Mouse (Mus musculus) left cerebral cortex, postnatal 36 days (tissue): ENCODE data around the gene Cox7a1. TPM values are rescaled to one million over a fixed set of nuclear protein-coding genes. Genes with fewer than 3 reads are reported as not detected.
"Not testable (repeated sequence)": the region's sequence is repeated elsewhere in the genome, so short reads cannot be mapped to it uniquely, and the experiment has no call there.

ENCODE experiments used
- DNase-seq, 2 experiments: peaks; one replicate each; pipeline ENCODE4 v3.0.0; 2021 to 2022; ENCODE audit warnings: low spot score in 2 of 2, mixed read lengths in 1 of 2
- intact Hi-C: fragments of 180-260 bp; cut with DNase I; formaldehyde crosslinking; loops from one replicate; pipeline ENCODE4 v1.15.1; 2025
- total RNA-seq, 2 experiments: library from RNA; stranded (reverse); gene quantifications; 2 replicates each; pipeline ENCODE4 v1.2.3; 2021

The Cox7a1 gene
- total RNA-seq, 2 experiments from 2014 or later = 5.8 to 6.0 TPM

DNA sequence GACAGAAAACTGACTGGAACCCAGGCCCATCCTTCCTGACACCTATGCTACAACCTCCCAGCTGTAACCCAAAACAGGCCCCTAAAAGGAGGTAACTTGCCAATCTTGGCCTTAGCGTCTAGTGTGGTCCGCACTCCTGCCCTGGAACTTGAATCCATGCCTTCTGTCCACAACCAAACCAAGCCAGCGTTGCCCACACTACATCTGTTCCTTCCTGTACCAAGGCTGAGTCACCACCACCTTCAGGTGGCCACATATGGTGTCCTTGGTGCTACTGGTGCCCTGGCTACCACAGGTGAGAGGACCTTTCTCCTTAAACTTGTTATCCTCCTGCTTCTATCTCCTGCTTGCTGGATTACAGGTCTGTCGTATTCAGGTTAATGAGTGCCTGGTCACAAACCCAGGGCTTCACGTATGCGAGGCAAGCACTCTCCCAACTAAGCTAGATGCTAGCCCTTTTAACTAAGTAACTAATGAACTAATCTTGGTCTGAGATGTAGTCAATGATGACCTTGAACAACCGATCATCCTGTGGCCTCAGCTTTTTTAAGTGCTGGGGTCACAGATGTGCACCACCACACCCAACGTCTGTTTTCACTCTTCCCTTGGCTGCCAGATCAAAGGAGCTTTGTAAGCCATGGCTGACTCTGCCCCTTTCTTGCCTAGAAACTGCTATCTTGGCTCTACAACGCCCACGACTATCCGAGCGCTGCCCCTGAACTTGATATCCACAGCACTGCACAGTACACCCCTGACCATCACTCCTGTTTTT lies 4.6 kb downstream of the Cox7a1 start:
- intact Hi-C loops = no loop called here
- DNase-seq = no peak

DNA sequence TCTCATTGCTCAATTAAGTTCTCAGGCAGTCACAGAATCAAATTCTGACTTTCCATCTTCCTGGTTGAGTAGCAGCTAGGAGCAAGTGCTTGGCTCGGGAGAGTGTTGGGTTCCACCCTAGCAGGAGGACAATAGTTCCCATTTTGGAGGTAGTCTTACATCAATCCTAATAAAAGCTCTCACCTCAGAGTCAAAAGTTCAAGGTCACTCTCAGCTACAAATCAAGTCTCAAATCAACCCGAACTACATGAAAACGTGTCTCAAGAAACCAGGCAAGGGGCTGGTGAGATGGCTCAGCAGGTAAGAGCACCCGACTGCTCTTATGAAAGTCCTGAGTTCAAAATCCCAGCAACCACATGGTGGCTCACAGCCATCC lies 5.2 kb downstream of the Cox7a1 start:
- DNase-seq = no peak
- intact Hi-C loops = no loop called here

DNA sequence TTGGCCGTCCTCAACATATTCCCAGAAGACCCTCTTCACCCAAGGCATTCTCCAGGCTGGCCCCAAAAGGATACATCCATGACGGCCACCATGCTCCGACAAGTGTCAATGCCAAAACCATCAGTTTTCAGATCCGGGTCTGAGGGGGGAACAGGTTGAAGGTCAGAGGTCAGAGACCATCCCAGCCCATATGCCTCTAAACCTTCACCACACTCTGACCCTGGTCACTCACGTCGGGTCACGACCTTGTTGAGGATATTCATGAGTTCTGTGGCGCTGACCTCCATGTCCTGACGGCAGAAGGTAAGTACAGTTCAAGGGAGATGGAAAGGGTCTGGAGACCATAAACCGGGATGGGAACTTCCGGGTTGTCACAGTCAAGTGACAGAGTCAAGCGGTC lies 8.1 kb downstream of the Cox7a1 start:
- intact Hi-C loops = no loop called here
- no peak for DNase-seq

DNA sequence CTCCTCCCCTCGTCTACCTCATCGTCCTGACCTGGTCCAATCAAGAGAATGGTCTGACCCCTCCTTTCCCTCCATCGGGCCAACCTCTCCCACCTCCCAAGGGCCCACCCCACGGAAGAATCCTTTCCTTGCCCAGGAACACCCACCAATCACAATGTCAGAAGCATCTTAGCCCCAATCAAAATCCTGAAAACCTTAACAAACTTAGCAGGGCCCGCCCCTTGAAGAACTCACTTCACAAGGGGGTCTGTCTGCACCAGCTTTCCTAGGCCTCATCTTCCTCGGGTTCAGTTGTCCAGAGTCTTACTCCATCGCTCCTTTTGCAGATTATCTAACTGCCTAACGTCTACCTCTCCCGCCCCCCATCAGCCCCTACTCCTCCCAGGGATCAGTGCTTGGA lies 9.1 kb downstream of the Cox7a1 start:
- intact Hi-C loops = no loop called here
- DNase-seq = no peak

DNA sequence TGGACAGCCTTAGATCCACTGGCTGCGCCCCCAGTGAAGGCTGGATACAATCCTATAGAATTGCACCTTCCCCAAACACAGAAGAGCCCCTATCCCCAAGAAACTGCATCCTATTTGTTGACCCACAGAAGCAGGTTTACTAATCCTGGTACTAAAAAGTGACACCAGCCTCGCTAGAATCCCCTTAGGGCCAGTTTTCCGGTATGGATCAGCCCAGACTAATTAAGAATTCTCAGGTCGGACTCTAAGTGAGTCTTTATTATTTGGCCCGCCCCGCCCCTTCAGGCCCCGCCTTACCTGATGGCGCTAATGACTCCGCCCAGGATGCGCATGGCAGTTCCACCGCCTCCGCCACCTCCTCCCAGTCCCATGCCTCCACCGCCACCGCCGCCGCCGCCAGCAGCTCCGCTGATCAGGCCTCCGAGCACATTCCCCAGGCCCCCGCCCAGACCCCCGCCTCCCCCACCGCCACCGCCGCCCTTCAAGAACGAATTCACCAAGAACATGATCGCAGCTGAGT lies 9.7 kb downstream of the Cox7a1 start:
- intact Hi-C loops = no loop called here
- peak; percentile 61 to 70 for DNase-seq

DNA sequence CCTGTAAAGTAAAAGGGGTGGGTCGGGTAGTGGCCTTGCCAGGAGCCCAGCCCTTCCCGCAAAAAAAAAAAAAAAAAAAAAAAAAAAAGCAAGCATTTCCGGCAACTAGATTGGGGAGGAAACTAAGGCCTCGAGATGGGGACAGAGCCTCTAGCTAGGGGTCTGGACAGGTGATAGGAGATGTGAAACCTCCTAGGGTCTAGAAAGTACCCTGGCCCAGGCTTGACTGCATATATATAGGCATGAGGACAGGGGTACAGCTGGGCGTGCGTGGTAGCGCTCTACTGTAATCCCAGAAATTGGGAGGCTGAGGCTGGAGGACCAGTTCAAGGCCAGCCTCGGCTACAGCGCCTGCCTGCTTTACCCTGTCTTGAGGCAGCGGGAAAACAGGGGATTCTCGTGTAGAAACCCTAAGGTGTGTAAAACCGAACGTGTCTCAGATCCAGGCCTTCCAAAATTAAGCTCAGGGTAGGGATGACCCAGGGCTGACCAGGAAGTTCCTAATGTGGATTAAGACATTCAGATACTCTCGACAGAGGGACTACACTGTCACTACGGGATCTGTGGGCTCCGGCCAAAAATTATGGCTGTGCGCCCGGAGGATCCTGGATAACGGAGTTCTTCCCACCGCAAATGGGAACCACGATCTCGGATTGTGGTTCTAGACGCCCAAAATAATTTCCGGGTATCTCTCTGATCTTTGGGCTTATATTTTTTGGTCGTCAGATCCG lies 10.3 kb downstream of the Cox7a1 start:
- intact Hi-C loops = no loop called here
- DNase-seq = peak; percentile 34 to 39

DNA sequence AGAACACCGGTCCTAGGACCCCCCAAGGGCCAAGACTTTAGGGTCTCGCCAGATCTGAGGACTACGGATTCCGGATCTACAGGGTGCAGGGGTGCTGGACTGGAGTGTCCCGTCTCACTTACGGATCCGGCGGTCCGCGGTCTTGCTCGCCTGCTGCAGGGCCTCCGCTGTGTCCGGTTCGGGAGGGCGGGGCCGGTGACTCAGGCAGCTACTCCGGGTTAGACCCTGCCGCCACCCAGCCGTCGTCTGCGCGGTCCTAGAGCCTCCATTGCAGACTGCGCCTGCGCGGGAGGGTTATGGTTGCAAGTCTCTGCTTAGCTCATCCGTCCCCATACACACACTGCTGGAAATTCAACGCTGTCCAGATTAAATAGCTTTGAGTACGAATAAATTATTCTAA lies 10.9 kb downstream of the Cox7a1 start:
- intact Hi-C loops = no loop called here
- DNase-seq = peak; percentile 91 to 93

DNA sequence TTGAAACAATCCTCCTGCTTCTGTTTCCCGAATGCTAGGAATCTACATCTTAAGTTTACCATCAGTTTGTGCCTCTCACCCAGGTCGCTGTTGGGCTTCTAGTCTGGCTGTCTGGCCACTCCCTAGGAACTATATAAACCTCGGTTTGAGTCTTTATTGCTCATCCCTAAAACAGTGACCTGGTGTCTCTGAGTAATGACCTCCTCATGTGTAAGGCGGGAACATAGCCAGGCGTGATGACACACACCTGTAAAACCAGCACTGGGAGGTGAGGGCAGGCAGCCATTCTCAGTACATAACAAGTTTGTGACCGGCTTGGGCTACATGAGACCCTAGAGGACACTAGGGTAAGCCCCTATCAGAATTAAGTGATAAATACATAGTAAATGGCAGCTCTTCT lies 11.5 kb downstream of the Cox7a1 start:
- intact Hi-C loops = no loop called here

DNA sequence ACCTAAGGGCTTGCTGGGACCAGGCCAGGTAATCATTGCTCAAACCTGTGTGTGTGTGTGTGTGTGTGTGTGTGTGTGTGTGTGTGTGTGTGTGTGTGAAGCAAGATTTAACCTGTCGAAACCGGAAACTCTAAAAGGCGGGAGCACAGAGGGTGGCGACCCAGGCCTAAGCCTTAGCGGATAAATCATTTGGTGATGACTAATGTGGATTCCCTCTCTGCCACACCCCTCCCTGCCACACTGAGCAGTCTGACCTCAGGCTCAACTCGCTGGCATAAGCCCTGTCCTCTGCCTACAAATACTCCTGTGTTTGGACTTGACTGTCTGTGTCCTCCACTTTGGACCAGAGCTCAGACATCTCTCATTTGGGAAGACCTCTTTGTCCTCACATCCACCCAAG lies 12.2 kb downstream of the Cox7a1 start:
- no peak for DNase-seq
- intact Hi-C loops = no loop called here

More for the DNA sequence above, 11.5 kb downstream of the Cox7a1 start:
- no peak for DNase-seq

DNA sequence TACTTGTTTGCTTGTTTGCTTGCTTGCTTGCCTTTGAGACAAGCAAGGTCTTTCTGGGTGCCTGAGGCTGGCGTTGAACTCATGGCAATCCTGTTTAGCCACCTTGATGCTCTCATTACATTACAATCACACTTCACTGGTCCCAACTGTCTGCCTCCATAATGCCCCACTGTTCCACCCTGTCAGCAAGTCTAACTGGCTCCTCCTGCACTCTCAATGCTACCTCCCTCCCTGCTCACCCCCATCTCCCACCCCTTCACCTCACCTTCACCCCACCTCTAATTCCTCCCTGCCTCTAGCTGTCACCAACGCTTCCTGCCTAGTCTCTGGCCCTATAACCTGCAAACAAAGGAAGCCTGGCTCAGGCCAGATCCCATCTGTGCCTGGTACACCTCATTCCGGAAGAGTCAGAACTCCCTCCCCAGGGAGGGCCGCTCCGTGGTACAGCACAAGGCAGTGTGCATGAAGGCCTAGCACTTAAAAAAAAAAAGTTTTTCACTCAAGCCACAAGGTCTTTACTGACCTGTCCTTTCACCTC lies 13.7 kb downstream of the Cox7a1 start:
- no peak for DNase-seq
- intact Hi-C loops = no loop called here

DNA sequence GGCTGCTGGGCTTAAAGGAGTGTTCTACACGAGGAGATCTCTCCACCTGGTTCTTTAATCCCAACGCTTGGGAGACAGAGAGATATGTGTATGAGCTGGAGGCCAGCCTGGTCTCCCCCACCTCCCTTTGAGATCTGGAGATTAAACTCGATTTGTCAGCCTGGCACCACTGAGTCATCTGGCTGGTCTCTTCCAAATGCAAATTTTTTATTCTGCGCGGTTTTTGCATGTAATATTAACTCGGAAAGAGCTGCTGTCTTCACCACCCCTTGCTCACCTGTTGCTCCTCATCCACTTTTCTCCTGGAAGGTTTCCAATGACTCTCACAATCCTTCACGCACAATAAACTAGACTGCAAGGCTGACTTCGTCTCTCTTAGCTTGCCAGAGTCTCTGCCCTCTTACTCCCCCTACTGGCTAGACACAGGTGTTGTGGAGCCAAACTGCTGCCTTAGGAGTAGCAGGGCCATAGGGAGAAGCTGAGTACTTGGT lies 14.6 kb downstream of the Cox7a1 start, which contains the start of gene Capns1:
Capns1 (minus strand) TSS at position 331 of the 491 bp plus-strand sequence.
- peak; percentile 35 to 41 for DNase-seq
- intact Hi-C loops = no loop called here

DNA sequence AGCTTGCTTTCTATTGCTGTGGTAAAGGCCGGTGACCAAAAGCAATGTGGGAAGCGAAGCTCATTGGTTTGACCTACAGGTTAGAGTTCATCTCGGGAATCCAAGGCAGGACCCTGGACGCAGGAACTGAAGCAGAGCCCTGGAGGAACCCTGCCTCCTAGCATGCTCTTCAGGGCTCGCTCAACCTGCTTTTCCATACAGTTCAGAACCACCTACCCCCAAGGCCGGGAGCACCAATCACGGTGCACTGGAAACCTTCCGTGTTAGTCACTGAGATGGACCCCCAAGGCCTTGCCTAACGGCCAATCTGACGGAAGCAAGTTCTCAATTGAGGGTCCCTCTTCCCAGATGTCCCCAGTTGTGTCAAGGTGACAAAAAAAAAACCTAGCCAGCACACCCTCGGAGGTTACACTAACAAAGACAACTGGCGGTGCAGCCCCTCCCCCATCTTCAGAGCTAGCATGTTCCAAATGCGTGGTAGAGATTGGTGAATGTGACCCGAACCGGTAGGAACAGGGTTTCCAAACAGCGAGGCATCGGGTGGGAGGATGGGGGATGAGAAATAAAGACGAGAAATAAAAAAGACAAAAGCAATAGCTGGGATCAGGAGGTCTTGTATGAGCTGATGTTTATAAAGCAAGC lies 15.7 kb downstream of the Cox7a1 start:
- intact Hi-C loops = loop anchor here (10.0 kb wide), 1 partner anchor 185 kb away; no protein-coding TSS in a partner anchor
- DNase-seq = no peak

DNA sequence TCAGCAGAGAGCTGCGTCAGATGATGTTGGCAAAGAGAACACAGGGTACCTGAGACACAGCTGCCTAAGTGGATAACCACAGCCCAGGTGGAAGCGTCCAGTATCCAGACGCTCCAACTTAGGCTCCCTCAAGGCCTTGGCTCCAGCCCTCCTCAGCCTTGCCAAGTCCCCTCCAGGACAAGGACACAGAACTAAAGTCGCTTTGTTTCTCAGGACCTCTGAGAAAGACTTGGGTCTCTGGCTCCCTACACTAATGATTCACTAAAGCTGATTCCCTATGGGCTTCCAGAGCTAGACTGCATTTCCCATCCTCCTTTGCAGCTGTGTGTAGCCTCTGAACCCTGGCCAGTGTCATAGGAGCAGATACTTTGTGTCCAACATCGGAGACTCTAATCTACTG lies 16.3 kb downstream of the Cox7a1 start:
- intact Hi-C loops = loop anchor here (10.0 kb wide), 1 partner anchor 185 kb away; no protein-coding TSS in a partner anchor

DNA sequence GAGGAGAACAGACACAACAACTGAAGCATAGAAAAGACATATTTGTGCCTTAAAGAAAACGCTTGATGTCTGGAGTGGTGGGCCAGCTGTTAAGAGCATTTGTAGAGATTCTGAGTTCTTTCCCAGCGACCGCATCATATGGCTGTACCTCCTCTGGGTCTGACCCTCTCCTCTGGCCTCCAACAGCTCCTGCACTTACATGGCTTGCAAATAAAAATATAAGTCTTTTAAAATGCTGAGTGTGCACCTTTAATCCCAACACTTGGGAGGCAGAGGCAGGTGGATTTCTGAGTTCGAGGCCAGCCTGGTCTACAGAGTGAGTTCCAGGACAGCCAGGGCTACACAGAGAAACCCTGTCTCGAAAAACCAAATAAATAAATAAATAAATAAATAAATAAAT lies 16.7 kb downstream of the Cox7a1 start:
- intact Hi-C loops = loop anchor here (10.0 kb wide), 1 partner anchor 186 kb away; no protein-coding TSS in a partner anchor
- not testable (repeated sequence) for DNase-seq

More for the DNA sequence above, 16.3 kb downstream of the Cox7a1 start:
- DNase-seq = no peak

DNA sequence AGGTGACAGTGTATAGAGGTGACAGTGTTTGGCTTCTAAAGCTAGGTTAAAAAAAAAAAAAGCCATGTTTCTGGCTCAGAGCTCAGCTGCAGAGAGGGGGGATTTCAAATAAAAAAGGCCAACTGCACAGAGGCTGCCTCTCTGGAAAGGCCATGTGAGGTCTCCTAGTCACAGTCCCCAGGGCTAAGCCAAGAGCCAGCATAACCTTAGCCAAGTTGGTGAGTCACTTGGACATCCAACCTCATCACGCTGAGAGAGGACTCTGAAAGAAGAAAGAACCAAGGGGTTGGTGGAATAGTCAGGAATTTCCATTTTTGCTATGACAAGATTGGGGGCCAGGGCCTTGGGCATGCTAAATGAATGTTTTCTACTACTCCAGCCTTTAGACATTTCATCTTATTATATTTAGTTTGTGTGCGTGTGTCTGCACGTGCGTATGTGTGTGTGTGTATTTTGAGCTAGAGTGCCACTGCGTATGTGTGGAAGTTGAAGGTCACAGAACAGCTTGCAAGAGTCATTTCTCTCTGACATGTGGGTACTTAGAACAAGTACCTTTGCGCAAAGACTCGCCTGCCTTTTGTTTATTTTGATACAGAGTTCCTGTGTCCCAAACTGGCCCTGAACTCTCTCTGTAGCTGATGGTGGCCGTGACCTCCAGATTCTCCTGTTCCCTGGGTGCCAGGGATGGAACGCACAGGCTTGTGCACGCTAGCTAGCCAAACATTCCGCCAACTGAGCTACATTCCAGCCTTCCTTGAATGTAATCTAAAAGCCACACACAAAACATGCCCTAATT lies 19.1 kb downstream of the Cox7a1 start:
- intact Hi-C loops = loop anchor here (10.0 kb wide), 1 partner anchor 188 kb away; no protein-coding TSS in a partner anchor
- no peak for DNase-seq

DNA sequence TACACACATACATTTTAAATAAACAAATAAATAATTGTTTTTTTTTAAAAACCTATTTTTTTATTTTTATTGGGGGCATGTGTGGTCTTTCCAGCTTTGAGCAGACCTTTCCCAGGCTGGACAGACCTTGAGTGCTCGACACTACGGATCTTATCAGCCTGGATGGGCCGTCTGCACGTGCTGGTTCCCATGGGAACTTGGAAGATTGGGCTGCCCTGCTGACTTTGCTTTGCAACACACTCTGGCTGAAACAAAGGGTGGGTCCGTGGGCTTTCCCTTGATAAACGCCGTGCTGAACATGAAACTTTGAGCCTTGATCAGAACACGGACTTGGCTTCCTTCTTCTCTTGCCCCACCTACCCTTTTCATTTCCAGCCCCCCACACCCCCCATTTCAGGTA lies 20.4 kb downstream of the Cox7a1 start:
- DNase-seq = no peak
- intact Hi-C loops = loop anchor here (2.0 to 10.0 kb wide), 2 partner anchors 24 to 190 kb away; no protein-coding TSS in a partner anchor

DNA sequence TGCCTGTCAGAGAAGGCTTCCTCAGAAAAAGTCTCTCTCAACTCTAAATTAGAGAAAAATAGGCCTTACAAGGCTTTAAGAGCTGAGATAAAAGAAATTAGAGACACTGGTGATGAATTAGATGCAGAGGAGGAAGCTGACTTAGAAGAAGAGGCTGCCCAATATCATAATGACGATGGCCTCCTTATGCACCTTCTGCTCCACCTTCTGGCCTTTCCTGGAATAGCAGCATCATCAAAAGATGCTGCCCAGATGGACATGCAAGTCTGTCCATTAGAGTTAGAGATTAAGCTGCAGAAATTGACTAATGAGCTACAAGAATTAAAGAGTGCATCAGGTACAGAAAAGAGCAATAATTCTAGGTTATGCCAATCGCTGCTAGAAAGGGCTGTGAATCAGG lies 21.4 kb downstream of the Cox7a1 start:
- DNase-seq = no peak
- intact Hi-C loops = loop anchor here (2.0 to 10.0 kb wide), 2 partner anchors 25 to 191 kb away; no protein-coding TSS in a partner anchor

DNA sequence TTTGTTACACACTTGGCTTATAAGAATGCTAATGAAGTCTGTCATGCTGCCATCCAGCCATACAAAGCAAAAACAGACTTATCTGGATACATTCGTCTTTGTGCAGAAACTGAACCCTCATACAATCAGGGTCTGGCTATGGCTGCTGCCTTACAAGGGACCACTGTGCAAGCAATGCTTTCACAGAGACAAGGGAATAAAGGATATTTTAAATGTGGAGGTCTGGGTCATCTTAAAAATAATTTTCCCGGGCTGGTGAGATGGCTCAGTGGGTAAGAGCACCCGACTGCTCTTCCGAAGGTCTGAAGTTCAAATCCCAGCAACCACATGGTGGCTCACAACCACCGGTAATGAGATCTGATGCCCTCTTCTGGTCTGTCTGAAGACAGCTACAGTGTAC lies 22.4 kb downstream of the Cox7a1 start:
- DNase-seq = not testable (repeated sequence)
- intact Hi-C loops = loop anchor here (10.0 kb wide), 1 partner anchor 192 kb away; no protein-coding TSS in a partner anchor

DNA sequence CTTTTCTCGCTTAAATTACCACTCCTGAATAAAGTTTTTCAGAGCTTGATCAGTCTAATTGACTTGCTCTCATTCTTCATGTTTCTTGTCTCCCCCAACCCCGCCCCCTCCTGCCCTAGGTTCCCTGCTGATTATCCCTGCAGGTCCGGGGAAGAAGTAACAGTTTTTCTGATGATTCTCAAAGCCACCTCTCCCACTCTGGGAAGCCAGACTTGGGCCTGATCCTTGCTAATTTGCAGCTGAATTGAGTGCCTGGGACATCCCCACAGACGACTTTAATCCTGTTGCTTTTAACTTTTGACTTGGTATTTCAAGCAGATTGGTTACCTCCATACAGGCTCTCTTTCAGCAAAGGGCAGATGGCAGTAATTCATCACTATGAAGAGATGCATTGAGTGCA lies 27.1 kb downstream of the Cox7a1 start:
- intact Hi-C loops = no loop called here
- DNase-seq = no peak
